Mouse (Mus musculus): ENCODE results near the gene Pla2g4e. TPM values are rescaled to one million over a fixed set of nuclear protein-coding genes. Genes with fewer than 3 reads are reported as not detected.

Gene Pla2g4e
- total and polyA plus RNA-seq, 3 experiments = not detected

DNA sequence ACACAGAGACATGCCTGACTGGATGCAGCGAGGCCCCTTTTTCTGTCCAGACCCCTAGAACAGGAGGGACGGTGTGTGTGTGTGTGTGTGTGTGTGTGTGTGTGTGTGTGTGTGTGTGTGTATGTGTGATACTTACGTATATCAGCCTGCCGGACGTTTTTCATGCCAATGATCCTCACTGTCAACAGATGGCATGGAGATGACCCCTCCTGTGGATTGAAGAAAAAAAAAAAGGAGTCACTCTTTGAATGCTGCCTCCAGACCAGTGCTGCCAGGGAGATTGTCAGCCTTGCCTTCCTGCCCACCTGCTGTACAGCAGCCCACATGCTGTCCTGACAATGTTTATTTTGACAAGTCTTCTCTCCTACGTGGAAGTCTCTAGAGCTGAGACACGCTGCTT, 45.1 kb downstream of the Pla2g4e start:
- H3K36me3 ChIP-seq (ENCODE audit: control insufficient read depth in 1 of 2, insufficient read depth in 2 of 2, low read length in 2 of 2) = no peaks in the 10 kb centered on the region
- no peak overlapping the region for H3K9ac ChIP-seq (ENCODE audit: control insufficient read depth, low read depth, low read length, poor library complexity, severe bottlenecking)
- H3K27me3 ChIP-seq (ENCODE audit: control insufficient read depth in 1 of 2, insufficient read depth in 2 of 2, low read length in 2 of 2) = peaks cover 9 to 15% of the 10 kb centered on the region in 2 experiments
- H3K4me3 ChIP-seq (ENCODE audit: control insufficient read depth in 1 of 2, insufficient read depth in 1 of 2, low read depth in 2 of 2, low read length in 2 of 2) = no peak overlapping the region
- no peak overlapping the region for H3K27ac ChIP-seq (ENCODE audit: control insufficient read depth, low read depth, low read length)
- TF ChIP-seq TAL1 (IDR thresholded peaks at IDR 0.05; ENCODE audit: low read length) = no peak
- TF ChIP-seq MEF2A (IDR thresholded peaks at IDR 0.05; ENCODE audit: extremely low read depth, insufficient replicate concordance, low read depth, low read length, poor library complexity, severe bottlenecking) = no peak
- TF ChIP-seq MYC (IDR thresholded peaks at IDR 0.05; ENCODE audit: low read depth, low read length) = no peak
- TF ChIP-seq E2F4 (IDR thresholded peaks at IDR 0.05; ENCODE audit: borderline replicate concordance, low read depth, low read length) = no peak
- no peak for TF ChIP-seq SMC3 (IDR thresholded peaks at IDR 0.05; ENCODE audit: low read depth, low read length)
- TF ChIP-seq HCFC1 (IDR thresholded peaks at IDR 0.05; ENCODE audit: low read depth, low read length) = no peak
- no peak for TF ChIP-seq ZMIZ1 (IDR thresholded peaks at IDR 0.05; ENCODE audit: low read depth, low read length)
- TF ChIP-seq ZC3H11A (IDR thresholded peaks at IDR 0.05; ENCODE audit: low read depth, low read length) = no peak
- no peak for TF ChIP-seq CHD2 (IDR thresholded peaks at IDR 0.05; ENCODE audit: low read length)
- no peak for TF ChIP-seq TBP (IDR thresholded peaks at IDR 0.05; ENCODE audit: low read depth, low read length)
- no peak for TF ChIP-seq UBTF (IDR thresholded peaks at IDR 0.05; ENCODE audit: borderline replicate concordance, insufficient read depth, low read depth, low read length)
- H3K79me2 ChIP-seq (ENCODE audit: control insufficient read depth, insufficient read depth, low read length, poor library complexity) = no peaks in the 10 kb centered on the region
- DNase-seq (ENCODE audit: low read depth, low spot score) = no peak
- H3K4me1 ChIP-seq (ENCODE audit: control insufficient read depth in 1 of 2, insufficient read depth in 2 of 2, low read length in 2 of 2) = no peaks in the 10 kb centered on the region
- no peaks in the 10 kb centered on the region for H3K9me3 ChIP-seq (replicated peaks; ENCODE audit: insufficient read depth, low read length)

DNA sequence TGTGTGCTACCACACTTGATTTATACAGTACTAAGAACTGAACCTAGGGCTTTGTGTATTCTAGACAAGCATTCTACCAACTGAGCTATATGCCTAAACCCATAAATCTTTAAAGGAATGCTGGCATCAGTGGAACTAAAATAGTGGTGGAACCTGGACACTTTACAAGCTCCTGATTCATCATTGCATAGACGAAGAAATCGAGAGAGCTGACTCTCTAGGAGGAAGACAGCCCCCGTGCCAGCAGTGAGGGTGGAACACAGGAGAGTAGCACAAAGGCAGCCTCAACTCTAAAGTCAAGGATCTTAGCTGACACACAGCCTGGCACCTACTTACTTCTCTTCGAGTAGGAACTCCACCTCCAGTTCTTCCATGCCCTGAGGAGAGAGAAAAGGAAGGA, 57.0 kb downstream of the Pla2g4e start:
- no peak overlapping the region for H3K4me3 ChIP-seq (ENCODE audit: control insufficient read depth in 1 of 2, insufficient read depth in 1 of 2, low read depth in 2 of 2, low read length in 2 of 2)
- no peak for DNase-seq (ENCODE audit: low read depth, low spot score)

More for the DNA sequence above, 57.0 kb downstream of the Pla2g4e start:
- no peaks in the 10 kb centered on the region for H3K9me3 ChIP-seq (replicated peaks; ENCODE audit: insufficient read depth, low read length)
- H3K4me1 ChIP-seq (ENCODE audit: control insufficient read depth in 1 of 2, insufficient read depth in 2 of 2, low read length in 2 of 2) = peaks cover 0 to 6% of the 10 kb centered on the region in 2 experiments; a peak in 1 of 4 replicates
- H3K79me2 ChIP-seq (ENCODE audit: control insufficient read depth, insufficient read depth, low read length, poor library complexity) = no peaks in the 10 kb centered on the region
- H3K9ac ChIP-seq (ENCODE audit: control insufficient read depth, low read depth, low read length, poor library complexity, severe bottlenecking) = no peak overlapping the region
- TF ChIP-seq EP300 (IDR thresholded peaks at IDR 0.05; ENCODE audit: low read depth in 1 of 2, low read length in 2 of 2) = no peak
- no peak for TF ChIP-seq ELF1 (IDR thresholded peaks at IDR 0.05; ENCODE audit: low read depth, low read length)
- no peak for TF ChIP-seq ZKSCAN1 (IDR thresholded peaks at IDR 0.05; ENCODE audit: low read depth, low read length)
- no peak for TF ChIP-seq UBTF (IDR thresholded peaks at IDR 0.05; ENCODE audit: borderline replicate concordance, insufficient read depth, low read depth, low read length)
- TF ChIP-seq HCFC1 (IDR thresholded peaks at IDR 0.05; ENCODE audit: low read depth, low read length) = no peak
- TF ChIP-seq E2F4 (IDR thresholded peaks at IDR 0.05; ENCODE audit: borderline replicate concordance, low read depth, low read length) = no peak
- TF ChIP-seq SMC3 (IDR thresholded peaks at IDR 0.05; ENCODE audit: low read depth, low read length) = no peak
- TF ChIP-seq SIN3A (IDR thresholded peaks at IDR 0.05; ENCODE audit: low read length) = no peak
- no peak for TF ChIP-seq MYB (IDR thresholded peaks at IDR 0.05; ENCODE audit: low read depth, low read length)
- TF ChIP-seq MYC (IDR thresholded peaks at IDR 0.05; ENCODE audit: low read depth, low read length) = no peak
- TF ChIP-seq KAT2A (conservative IDR thresholded peaks at IDR 0.05; ENCODE audit: low read depth, low read length) = no peak
- TF ChIP-seq POLR2A (IDR thresholded peaks at IDR 0.05; ENCODE audit: control insufficient read depth in 1 of 2, insufficient read depth in 1 of 2, low read depth in 1 of 2, low read length in 2 of 2, poor library complexity in 1 of 2) = no peak
- TF ChIP-seq MXI1 (IDR thresholded peaks at IDR 0.05; ENCODE audit: low read depth, low read length) = no peak
- no peak for TF ChIP-seq ZMIZ1 (IDR thresholded peaks at IDR 0.05; ENCODE audit: low read depth, low read length)
- no peak for TF ChIP-seq TBP (IDR thresholded peaks at IDR 0.05; ENCODE audit: low read depth, low read length)
- no peak for TF ChIP-seq MAZ (IDR thresholded peaks at IDR 0.05; ENCODE audit: low read depth, low read length)
- no peak for TF ChIP-seq NELFE (IDR thresholded peaks at IDR 0.05; ENCODE audit: low read depth, low read length)
- TF ChIP-seq TCF12 (IDR thresholded peaks at IDR 0.05; ENCODE audit: low read depth, low read length) = no peak
- H3K27me3 ChIP-seq (ENCODE audit: control insufficient read depth in 1 of 2, insufficient read depth in 2 of 2, low read length in 2 of 2) = peaks cover 6 to 7% of the 10 kb centered on the region in 2 experiments; a peak in 3 of 4 replicates
- no peak overlapping the region for H3K27ac ChIP-seq (ENCODE audit: control insufficient read depth, low read depth, low read length)
- no peaks in the 10 kb centered on the region for H3K36me3 ChIP-seq (ENCODE audit: control insufficient read depth in 1 of 2, insufficient read depth in 2 of 2, low read length in 2 of 2)
